Mouse (Mus musculus) lung, embryonic 15.5 days (tissue): ENCODE results near the gene Ripor2. TPM values are rescaled to one million over a fixed set of nuclear protein-coding genes. Genes with fewer than 3 reads are reported as not detected.

Source experiments
- ATAC-seq: fragments of 200-750 bp; cut with Nextera tagmentation; 2 replicates; pipeline ENCODE4 v1.8.0; 2017; ENCODE audit warnings: moderate number of reproducible peaks, borderline replicate concordance; ENCODE audit not compliant: low FRiP score, low TSS enrichment; ENCODE audit errors: extremely low read depth
- H3K27ac ChIP-seq: fragments of 300-500 bp; sonication (generic); 2 replicates; pipeline ENCODE4 v1.5.1; 2015; ENCODE audit warnings: moderate library complexity, mild to moderate bottlenecking, inconsistent platforms
- H3K27me3 ChIP-seq: fragments of 300-500 bp; sonication (generic); 2 replicates; pipeline ENCODE4 v1.6.1; 2015; ENCODE audit warnings: inconsistent platforms
- H3K36me3 ChIP-seq: fragments of 300-500 bp; sonication (generic); 2 replicates; pipeline ENCODE4 v1.6.1; 2015; ENCODE audit warnings: inconsistent platforms
- H3K4me1 ChIP-seq: fragments of 300-500 bp; sonication (generic); 2 replicates; pipeline ENCODE4 v1.6.1; 2015; ENCODE audit warnings: inconsistent platforms
- H3K4me2 ChIP-seq: fragments of 300-500 bp; sonication (generic); 2 replicates; pipeline ENCODE4 v1.6.1; 2015; ENCODE audit warnings: inconsistent platforms, mild to moderate bottlenecking, moderate library complexity
- H3K4me3 ChIP-seq: fragments of 300-500 bp; sonication (generic); 2 replicates; pipeline ENCODE4 v1.5.1; 2015; ENCODE audit warnings: mild to moderate bottlenecking, inconsistent platforms
- H3K9ac ChIP-seq: fragments of 300-500 bp; sonication (generic); 2 replicates; pipeline ENCODE4 v1.6.1; 2015; ENCODE audit warnings: inconsistent platforms
- H3K9me3 ChIP-seq: fragments of 300-500 bp; sonication (generic); 2 replicates; pipeline ENCODE4 v1.6.1; 2016; ENCODE audit warnings: inconsistent platforms
- WGBS: fragments of 180-500 bp; shearing (Covaris S2); methylation state at CpG from one replicate; pipeline ENCODE4 v1.1.7; 2015; 5-methylcytosine and 5-hydroxymethylcytosine counted together
- polyA plus RNA-seq: library from polyadenylated mRNA; unstranded; fragments of >200 nt; fragmentation: Nextera tagmentation; extraction: Ambion mirVana; gene quantifications from 2 replicates; pipeline ENCODE4 v1.2.1, GENCODE M21; 2015

The Ripor2 gene
- polyA plus RNA-seq, 1 experiment from 2014 or later, result 5.4 TPM

- Histone ChIP-seq H3K27ac (no peak overlapping the region), H3K4me1 (no peaks in the 10 kb centered on the region), H3K4me2 (no peak overlapping the region), H3K9me3 (no peaks in the 10 kb centered on the region), H3K36me3 (no peaks in the 10 kb centered on the region), H3K27me3 (no peaks in the 10 kb centered on the region), H3K4me3 (no peak overlapping the region), H3K9ac (no peak overlapping the region)
- WGBS, result 54% methylated on average over 9 of the region's 9 CpGs
- ATAC-seq, result no peak
Observed at GRCm38 (mm10) chr13:24585369-24585768, 3.4 kb downstream of the Ripor2 start.

GRCm38 (mm10) chr13:24587192-24587895 is 5.4 kb downstream of the Ripor2 start:
- Histone ChIP-seq H3K27me3 (no peaks in the 10 kb centered on the region), H3K9me3 (no peaks in the 10 kb centered on the region), H3K4me2 (no peak overlapping the region), H3K9ac (no peak overlapping the region), H3K27ac (no peak overlapping the region), H3K4me1 (no peaks in the 10 kb centered on the region), H3K4me3 (no peak overlapping the region), H3K36me3 (no peaks in the 10 kb centered on the region)
- ATAC-seq, result no peak
- WGBS, result 91% methylated on average over 12 of the region's 12 CpGs

GRCm38 (mm10) chr13:24588603-24589002 is 6.6 kb downstream of the Ripor2 start:
- no peak overlapping the region for H3K27ac ChIP-seq
- H3K4me2 ChIP-seq, result no peak overlapping the region
- H3K36me3 ChIP-seq, result no peaks in the 10 kb centered on the region
- H3K9me3 ChIP-seq, result no peaks in the 10 kb centered on the region
- no peak overlapping the region for H3K9ac ChIP-seq
- H3K4me1 ChIP-seq, result no peaks in the 10 kb centered on the region
- no peak overlapping the region for H3K4me3 ChIP-seq
- 86% methylated on average over 3 of the region's 3 CpGs for WGBS
- no peaks in the 10 kb centered on the region for H3K27me3 ChIP-seq
- no peak for ATAC-seq

GRCm38 (mm10) chr13:24591737-24592136 is 9.7 kb downstream of the Ripor2 start:
- no peaks in the 10 kb centered on the region for H3K4me1 ChIP-seq
- H3K36me3 ChIP-seq, result no peaks in the 10 kb centered on the region
- ATAC-seq, result no peak
- H3K4me3 ChIP-seq, result no peak overlapping the region
- H3K4me2 ChIP-seq, result no peak overlapping the region
- no peaks in the 10 kb centered on the region for H3K9me3 ChIP-seq
- H3K27ac ChIP-seq, result no peak overlapping the region
- no peak overlapping the region for H3K9ac ChIP-seq
- WGBS, result 88% methylated on average over 6 of the region's 6 CpGs
- no peaks in the 10 kb centered on the region for H3K27me3 ChIP-seq

GRCm38 (mm10) chr13:24594303-24594702 is 12.3 kb downstream of the Ripor2 start:
- Histone ChIP-seq H3K27ac (no peak overlapping the region), H3K4me2 (no peak overlapping the region), H3K36me3 (no peaks in the 10 kb centered on the region), H3K4me1 (peaks cover 2% of the 10 kb centered on the region; the same call in 1 of the 2 replicates), H3K9ac (no peak overlapping the region), H3K4me3 (no peak overlapping the region), H3K9me3 (no peaks in the 10 kb centered on the region), H3K27me3 (no peaks in the 10 kb centered on the region)
- WGBS, result 82% methylated on average over 3 of the region's 3 CpGs
- ATAC-seq, result no peak

- ATAC-seq, result no peak
- no peak overlapping the region for H3K9ac ChIP-seq
- H3K27me3 ChIP-seq, result no peaks in the 10 kb centered on the region
- H3K4me3 ChIP-seq, result no peak overlapping the region
- 85% methylated on average over 11 of the region's 11 CpGs for WGBS
- H3K27ac ChIP-seq, result no peak overlapping the region
- H3K9me3 ChIP-seq, result no peaks in the 10 kb centered on the region
- H3K4me2 ChIP-seq, result no peak overlapping the region
- peaks cover 22% of the 10 kb centered on the region for H3K4me1 ChIP-seq
- no peaks in the 10 kb centered on the region for H3K36me3 ChIP-seq
Observed at GRCm38 (mm10) chr13:24599631-24600041, 17.6 kb downstream of the Ripor2 start.

- no peaks in the 10 kb centered on the region for H3K9me3 ChIP-seq
- H3K4me3 ChIP-seq, result no peak overlapping the region
- H3K27ac ChIP-seq, result peak overlapping the region; percentile 80
- ATAC-seq, result peak; percentile 59
- 11% methylated on average over 4 of the region's 4 CpGs for WGBS
- no peaks in the 10 kb centered on the region for H3K36me3 ChIP-seq
- no peak overlapping the region for H3K9ac ChIP-seq
- peak overlapping the region; percentile 37 for H3K4me2 ChIP-seq
- no peaks in the 10 kb centered on the region for H3K27me3 ChIP-seq
- peaks cover 34% of the 10 kb centered on the region for H3K4me1 ChIP-seq
Observed at GRCm38 (mm10) chr13:24602978-24603377, 21.0 kb downstream of the Ripor2 start.

GRCm38 (mm10) chr13:24603591-24604009 is 21.6 kb downstream of the Ripor2 start:
- H3K9me3 ChIP-seq, result no peaks in the 10 kb centered on the region
- WGBS, result 9% methylated on average over 11 of the region's 11 CpGs
- H3K4me1 ChIP-seq, result peaks cover 31% of the 10 kb centered on the region
- peak; percentile 56 for ATAC-seq
- no peak overlapping the region for H3K9ac ChIP-seq
- no peaks in the 10 kb centered on the region for H3K36me3 ChIP-seq
- 0 out of 2 replicates have a peak overlapping the region, but pooled peaks have one; percentile 4 for H3K4me3 ChIP-seq
- peak overlapping the region; percentile 37 for H3K4me2 ChIP-seq
- peak overlapping the region; percentile 80 for H3K27ac ChIP-seq
- no peaks in the 10 kb centered on the region for H3K27me3 ChIP-seq

GRCm38 (mm10) chr13:24604096-24604495 is 22.1 kb downstream of the Ripor2 start:
- Histone ChIP-seq H3K4me3 (no peak overlapping the region), H3K4me1 (peaks cover 31% of the 10 kb centered on the region), H3K36me3 (no peaks in the 10 kb centered on the region), H3K4me2 (peak overlapping the region; percentile 37; the same call in 1 of the 2 replicates), H3K9me3 (no peaks in the 10 kb centered on the region), H3K27ac (peak overlapping the region; percentile 80), H3K9ac (no peak overlapping the region), H3K27me3 (no peaks in the 10 kb centered on the region)
- ATAC-seq, result no peak
- WGBS, result 32% methylated on average over 3 of the region's 4 CpGs

- no peaks in the 10 kb centered on the region for H3K9me3 ChIP-seq
- no peak overlapping the region for H3K27ac ChIP-seq
- H3K4me2 ChIP-seq, result peak overlapping the region; percentile 51
- no peaks in the 10 kb centered on the region for H3K36me3 ChIP-seq
- peaks cover 31% of the 10 kb centered on the region for H3K4me1 ChIP-seq
- WGBS, result 9% methylated on average over 20 of the region's 20 CpGs
- H3K27me3 ChIP-seq, result no peaks in the 10 kb centered on the region
- no peak overlapping the region for H3K9ac ChIP-seq
- no peak; the same call in 1 of the 2 replicates for ATAC-seq
- peak overlapping the region; percentile 9 for H3K4me3 ChIP-seq
Observed at GRCm38 (mm10) chr13:24604761-24605591, 23.0 kb downstream of the Ripor2 start.

- Histone ChIP-seq H3K9me3 (no peaks in the 10 kb centered on the region), H3K36me3 (no peaks in the 10 kb centered on the region), H3K4me3 (no peak overlapping the region), H3K4me2 (no peak overlapping the region), H3K27me3 (no peaks in the 10 kb centered on the region), H3K9ac (no peak overlapping the region), H3K4me1 (peaks cover 31% of the 10 kb centered on the region), H3K27ac (no peak overlapping the region)
- 70% methylated on average over 5 of the region's 5 CpGs for WGBS
- no peak for ATAC-seq
Observed at GRCm38 (mm10) chr13:24605755-24606154, 23.8 kb downstream of the Ripor2 start.

GRCm38 (mm10) chr13:24607961-24608360 is 26.0 kb downstream of the Ripor2 start:
- no peak for ATAC-seq
- no peak overlapping the region for H3K9ac ChIP-seq
- H3K4me3 ChIP-seq, result no peak overlapping the region
- no peaks in the 10 kb centered on the region for H3K27me3 ChIP-seq
- no peak overlapping the region for H3K4me2 ChIP-seq
- 87% methylated on average over 4 of the region's 4 CpGs for WGBS
- peaks cover 27% of the 10 kb centered on the region for H3K4me1 ChIP-seq
- no peak overlapping the region for H3K27ac ChIP-seq
- H3K36me3 ChIP-seq, result no peaks in the 10 kb centered on the region
- no peaks in the 10 kb centered on the region for H3K9me3 ChIP-seq
